Mouse (Mus musculus): ENCODE measurements at regions not wholly inside any gene's neighbourhood (a gene's known extent, or its start where the extent isn't known, plus 50 kb on each side); places are given as distances from the start of the nearest gene placed in this dataset.

DNA sequence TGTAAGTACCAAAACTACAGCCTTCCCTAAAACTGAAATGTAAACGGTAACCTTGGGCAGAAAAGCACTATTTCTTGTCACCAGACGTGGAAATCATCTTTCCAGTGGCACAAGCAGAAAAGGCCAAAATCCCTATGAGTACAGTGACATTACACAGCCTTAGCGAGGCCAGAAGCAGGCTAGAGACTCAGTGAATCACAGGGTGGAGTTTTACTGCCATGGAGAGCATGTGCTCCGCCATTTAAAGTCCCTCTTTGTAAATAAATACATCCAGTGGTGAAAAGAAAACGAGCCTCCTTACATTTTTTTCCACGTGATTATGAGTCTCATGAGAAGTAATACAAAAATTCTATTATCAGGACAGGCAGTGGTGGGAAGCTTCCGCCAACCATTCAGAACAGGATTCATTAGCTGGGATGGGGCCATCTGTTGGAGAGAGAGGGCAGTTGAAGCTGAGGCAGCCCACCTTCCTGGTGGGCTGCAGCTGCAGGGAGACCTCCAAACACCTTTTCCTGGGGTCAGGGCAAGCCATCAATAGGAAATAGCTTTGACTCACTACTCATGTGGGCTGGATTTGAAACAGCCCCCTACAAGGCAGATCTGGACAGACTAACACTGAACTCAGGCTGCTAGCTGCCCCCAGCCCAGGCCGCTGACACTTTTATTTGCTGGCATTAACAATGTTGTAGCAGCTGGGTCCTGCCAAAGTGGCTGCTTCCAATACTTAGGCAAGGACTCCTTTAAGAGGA is 146.5 kb upstream of the Hnrnpa3 start:
- no peak for DNase-seq

DNA sequence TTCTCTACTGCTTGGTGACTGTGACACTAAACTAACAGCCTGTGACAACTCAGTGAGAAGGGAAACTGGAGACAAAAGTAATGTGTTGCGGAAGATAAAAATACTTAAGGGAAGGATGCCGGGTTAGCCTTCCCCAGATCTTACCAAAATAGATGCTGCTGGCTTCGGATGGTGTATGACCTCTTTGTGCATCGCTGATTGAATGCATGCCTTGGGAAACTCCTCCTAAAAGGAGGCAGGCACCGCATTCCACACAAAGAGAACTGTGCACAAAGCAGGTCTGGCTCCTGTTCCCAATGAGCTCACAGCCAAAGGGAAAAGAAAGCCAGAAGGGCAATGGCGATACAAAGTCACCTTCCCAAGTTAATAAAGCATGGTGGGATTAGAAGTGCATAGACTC is 144.9 kb upstream of the Hnrnpa3 start:
- DNase-seq, result no peak

DNA sequence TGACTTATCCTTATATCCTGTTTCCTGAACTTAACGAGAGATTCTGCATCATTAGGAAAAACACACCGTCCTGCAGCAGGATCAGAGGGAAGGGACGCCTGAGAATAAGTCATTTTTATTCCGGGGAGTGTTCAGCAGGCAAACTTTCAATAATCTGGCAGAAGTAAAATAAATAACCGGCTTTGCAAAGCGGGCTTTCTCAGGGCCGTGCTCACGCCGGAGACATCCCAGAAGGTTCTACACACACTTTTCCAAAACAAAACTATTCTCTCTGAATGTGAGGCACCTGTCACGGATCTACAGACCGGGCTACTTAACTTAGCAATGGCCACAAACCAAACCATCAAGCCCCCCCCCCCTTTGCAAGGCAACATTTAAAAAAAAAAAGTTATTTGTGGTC is 142.8 kb upstream of the Hnrnpa3 start:
- DNase-seq, result no peak

DNA sequence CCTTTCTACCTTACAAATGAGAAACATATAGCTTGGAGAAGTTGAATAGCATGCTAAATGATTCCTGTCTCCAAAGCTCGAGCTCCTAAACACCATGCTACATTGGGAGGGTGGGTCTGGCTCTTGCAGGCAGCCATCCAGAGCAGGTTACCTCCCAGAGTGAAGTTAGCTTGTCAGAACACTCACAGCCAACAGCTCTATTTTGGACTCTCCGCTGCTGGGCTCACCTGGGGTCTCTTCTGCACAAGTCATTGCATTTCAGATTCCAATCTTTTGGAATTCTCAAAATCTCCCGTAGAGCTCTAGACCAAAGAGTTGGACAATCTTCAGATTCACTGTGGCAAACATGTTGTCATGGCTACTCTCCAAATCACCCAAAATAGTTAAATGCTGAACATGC is 142.0 kb upstream of the Hnrnpa3 start:
- no peak for DNase-seq

DNA sequence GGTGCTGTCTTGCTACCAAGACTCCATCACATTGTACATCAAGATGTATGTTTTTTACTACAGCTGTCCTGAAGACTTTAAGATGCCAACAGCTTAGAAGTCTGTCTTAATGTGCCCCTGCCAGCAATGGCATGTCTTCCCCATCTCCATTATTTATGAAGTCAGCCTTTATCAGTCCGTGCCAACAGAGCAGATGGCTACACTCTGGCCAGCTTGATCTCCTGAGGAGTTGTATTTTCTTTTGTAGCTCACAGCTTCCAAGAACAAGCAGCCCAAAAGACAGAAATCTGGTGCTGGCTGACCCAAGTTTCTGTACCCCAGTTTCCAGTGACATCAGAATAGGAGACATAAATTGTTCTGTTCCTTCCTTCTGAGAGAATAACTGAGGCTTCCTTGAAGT is 140.5 kb upstream of the Hnrnpa3 start:
- peak in 1 of 2 experiments; percentile 7 for DNase-seq

DNA sequence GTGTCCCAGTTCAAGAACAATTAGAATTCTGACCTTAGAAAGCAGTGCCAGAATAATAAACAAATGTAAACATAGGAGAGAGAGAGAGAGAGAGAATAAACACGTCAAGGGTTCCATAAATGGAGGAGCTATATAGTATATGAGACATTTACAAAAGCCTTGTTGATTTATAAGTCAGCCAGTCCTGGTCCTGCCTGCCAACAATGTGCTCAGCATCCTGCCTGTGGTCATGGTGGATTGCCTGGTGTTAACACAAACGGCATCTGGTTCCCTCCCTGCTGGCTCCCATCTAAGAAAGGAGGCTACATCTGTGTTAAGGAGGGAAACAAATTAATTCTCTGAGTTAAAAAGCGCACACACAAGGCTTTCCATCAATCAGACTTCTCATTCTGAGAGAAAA is 133.5 kb upstream of the Hnrnpa3 start:
- no peak for DNase-seq

DNA sequence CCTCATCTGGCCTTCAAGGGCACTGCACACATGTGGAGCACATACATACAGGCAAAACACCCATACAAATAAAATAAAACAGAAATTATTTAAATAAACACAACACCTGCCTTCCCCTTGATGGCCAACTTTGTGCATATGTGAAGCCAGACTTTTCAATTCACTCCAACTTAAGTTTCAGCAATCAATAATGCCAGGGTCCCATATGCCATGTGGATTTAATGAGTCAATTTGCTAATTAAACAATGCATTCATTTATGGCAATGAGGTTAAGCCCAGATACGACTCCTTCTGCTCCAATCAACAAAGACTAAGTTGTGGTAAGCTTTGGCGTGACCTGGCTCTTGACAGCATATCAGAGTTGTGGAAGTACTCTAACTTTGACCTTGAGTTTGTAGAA is 130.4 kb upstream of the Hnrnpa3 start:
- no peak for DNase-seq

DNA sequence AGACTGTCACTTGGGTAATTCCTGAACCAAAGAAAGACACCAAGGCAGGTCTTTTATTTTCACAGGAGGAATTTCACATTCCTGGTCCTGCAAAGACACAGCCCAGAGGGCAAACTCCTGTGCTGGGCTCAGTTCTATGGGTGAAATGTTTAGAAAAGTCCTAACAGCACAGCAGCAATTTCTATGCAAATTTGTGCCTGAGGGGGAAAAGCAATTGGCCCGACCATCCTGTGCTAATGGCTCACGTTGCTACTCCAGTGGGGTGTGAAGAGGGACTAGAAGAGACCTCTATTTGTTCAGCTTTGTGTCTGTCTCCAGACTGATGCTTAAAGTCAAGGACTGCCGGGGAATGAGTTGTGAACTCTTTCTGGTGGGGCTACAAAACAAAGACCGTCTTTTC is 120.9 kb upstream of the Hnrnpa3 start:
- no peak for DNase-seq

DNA sequence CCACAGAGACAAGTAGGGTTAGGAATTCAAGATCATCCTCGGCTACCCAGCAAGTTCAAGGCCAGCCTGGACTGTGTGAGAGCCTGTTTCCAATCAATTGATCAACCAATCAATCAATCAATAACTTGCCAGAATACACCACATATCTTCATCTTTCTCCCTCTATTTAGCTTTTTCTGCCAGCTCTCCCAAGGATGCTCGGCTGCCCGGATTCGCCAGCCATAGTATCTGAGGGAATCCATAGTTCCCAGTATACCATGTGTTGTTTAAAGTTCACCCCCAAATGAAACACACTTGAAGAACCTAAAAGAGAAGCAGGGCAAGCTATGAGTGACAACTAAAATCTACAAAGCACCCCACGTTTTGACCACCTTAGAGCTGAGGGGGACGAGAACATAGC is 119.3 kb upstream of the Hnrnpa3 start:
- DNase-seq, result no peak

DNA sequence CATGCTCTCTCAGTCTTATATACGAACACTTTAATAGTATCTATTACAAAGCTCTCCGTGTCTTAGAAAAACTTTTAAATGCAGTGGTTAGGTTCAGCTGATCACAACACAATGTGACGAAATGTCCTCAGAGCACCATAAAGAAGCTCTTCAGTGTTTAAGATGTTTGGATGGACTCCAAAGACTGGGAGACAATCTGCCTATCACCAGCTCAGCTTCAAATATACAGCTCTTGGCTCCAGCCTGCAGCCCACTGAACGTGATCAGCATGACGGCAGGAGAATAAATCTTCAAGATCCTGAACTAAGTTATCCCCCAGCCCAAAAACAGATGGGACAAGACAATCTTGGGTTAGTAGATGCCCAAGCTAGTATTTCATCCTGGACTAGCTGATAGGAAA is 116.7 kb upstream of the Hnrnpa3 start:
- DNase-seq, result no peak

DNA sequence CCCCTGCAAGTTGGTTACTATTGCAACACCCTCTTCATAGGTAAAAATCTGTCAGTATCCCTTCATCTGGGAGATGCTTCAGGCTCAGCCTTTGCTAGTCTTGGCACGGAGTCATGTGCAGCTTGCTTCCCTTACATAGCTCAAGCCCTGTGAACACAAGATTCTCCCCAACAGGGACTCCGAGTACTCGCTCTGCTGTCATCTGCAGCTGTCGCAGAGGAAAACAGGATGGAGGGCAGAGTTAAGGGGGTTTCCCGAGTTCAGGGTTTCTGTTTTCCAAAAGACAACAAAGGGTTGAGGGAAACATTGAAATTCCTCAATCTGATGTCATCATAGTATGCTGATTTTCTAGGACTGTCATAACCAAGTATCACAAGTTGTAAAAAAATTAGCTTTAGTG is 116.3 kb upstream of the Hnrnpa3 start:
- peak in 1 of 2 experiments; percentile 9 for DNase-seq

DNA sequence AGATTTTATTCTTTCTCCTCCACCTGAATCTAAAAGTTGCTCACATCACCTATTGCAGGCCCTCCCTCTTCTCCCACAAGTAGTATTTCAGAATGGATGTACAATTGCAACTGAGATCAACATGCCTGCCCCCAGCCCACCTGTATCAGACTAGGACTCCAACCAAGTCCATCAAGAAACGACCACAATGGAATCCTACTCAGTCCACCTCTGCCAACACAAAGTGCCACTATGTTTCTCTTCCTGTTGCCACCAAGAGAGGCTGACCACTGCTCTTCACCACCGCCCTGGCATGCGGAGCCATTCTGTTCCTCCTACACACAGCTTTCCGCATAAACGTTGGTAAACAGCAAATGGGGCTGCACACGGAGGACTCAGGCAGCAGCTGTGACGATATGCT is 113.1 kb upstream of the Hnrnpa3 start:
- DNase-seq, result no peak

DNA sequence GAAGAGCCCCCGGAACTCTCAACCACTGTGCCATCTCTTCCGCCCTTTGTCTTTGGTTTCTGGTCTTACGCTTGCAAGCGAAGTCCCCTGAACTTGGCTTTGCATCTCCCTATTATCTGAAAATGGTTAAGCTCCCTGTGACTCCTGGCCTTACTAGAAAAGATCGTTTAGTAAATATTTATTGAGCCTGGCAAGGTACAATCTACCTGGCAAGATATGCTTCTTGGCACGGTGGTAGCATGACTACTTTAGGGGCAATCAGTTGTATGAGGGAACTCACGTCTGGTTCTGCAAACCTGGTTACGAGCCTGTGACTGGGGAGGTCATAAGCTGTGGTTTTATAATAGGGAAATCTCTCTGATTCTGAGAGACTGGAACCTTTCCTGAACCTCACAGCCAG is 103.4 kb upstream of the Hnrnpa3 start:
- no peak for DNase-seq

DNA sequence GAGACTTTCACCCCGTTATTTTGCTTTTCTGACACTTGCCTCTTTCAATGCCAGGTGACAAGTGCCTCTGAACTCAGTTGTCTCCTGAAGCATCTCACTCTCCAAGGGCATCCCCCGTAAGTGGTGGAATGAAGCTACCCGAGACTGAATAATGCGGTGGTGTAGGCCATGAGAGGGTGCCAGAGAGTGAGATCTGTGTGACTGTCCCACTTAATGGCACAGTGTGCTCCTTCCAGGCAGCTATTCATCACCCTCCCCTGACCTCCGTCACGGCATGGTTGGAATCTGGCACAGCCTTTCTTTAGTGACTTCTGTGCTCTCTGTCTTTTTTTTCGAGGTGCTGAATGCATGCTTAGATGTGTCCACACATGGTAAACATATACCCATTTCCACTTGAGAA is 102.3 kb upstream of the Hnrnpa3 start:
- DNase-seq, result no peak

DNA sequence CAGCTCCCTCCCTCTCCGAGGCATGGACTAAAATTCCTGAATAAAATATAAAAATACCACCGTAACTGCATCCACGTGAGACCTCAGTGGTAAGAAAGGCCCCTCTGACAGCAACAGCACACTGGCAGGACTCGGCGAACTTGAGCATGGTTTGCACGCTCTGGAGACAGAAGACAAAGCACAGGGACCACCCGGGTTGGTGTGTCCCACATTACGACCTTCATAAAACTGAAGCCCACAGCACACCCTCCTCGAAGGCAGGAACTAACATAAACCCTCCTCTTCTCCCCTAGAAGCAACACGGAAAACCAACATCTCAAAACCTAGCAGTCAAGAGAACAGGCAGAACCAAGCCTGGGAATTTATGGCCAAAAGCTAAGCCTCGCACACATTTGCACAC is 101.7 kb upstream of the Hnrnpa3 start:
- DNase-seq, result no peak

DNA sequence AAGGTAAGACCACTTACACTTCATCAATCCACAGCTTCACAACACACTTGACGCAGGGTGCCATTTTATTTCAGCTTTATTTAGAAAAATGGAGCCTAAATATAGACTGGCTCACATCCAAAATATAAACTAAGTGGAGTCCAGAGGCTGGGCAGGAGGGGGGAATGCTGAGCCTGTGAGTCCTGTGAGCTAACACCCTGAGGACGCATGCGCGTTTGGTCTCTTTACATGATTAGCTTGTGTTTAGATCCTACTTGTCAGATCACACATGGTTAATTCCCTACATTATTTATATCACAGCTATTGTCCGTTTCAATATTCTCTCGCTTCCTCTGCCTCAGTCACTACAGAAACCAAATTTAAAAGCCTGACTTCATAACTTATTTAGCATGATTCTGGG is 99.1 kb upstream of the Hnrnpa3 start:
- DNase-seq, result no peak

DNA sequence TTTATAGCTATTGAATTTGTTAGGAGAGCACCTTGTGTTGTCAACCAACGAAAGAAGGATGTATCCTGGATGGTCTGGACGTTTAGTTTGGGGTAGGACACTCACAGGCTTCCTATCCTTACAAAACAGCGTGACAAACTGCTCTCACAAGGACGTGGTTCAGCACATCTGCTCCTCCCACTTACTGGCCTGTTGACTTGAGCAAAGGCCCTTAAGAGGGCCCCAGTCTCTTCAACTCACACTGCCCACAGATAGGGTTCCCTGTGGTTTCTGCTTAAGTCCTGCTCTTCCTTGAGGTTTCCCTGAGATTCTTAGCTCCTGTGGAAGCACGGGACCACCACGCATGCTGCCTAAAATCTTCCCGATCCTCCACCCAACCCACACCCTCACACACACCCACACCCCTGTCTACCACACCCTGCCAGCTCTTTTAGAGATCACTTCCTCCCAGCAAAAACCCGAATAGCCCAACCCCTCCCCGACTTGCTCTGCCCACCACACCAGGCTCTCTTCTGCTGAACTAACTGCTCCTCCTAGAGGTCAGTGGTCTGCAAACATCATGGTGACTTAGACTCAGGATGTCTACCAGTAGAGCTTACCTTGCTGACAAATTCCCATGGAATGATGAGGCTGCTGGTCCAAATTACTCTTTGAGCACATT is 95.7 kb upstream of the Hnrnpa3 start:
- DNase-seq, result no peak

DNA sequence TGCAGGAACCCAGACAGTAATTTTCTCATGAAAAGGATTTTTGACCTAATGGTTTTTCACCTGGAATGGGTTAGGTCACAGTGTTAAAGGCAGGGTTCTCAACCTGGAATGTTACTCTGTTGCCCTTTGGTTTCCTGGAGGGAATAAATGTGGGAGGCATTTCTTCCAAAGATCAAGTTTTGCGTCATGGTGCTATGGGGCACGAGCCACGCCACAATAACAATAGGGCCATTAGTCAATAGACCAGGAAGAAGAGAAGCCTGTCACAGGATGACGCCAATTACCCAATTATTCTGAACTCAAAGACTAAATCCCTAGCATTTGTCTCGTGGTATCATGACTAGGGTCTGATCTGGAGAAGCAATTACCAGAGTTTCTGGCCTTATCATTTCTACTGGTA is 94.3 kb upstream of the Hnrnpa3 start:
- no peak for DNase-seq

DNA sequence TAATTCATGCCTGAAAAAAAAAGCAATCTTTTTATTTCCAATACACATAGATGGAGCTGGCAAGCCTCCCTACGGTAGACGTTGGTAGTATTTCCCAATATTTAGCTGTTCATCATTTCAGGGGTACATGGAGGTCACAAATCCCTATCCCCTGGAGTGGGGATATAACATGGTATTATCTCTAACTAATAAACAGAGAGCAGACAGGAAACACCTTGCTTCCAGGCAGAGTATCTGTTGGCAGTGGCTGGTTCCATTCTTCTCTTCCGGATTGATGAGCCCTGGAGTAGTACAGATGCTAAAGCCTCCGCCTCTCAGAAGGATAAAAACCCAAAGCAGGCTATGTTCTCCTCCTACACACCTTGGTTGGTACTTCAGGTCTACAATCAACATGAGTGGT is 91.9 kb upstream of the Hnrnpa3 start:
- no peak for DNase-seq

DNA sequence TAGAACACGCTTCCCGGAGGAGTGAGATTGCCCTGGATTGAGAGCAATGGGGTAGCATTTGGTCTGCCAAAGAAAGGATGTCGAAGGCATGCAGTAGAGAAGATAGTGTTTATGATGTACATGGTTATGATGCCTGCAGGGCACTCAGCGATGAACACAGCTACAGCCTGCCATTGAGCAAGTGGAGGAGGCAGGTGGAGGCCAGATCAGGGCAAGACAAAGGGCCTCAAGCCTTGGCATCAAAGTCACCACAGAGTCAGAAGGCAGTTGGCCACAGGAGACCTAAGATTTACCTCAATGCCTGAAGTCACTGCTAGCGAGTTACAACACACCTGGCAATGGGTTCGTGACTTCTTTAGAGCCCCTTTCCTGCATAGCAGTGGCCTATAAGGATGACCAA is 89.3 kb upstream of the Hnrnpa3 start:
- no peak for DNase-seq

DNA sequence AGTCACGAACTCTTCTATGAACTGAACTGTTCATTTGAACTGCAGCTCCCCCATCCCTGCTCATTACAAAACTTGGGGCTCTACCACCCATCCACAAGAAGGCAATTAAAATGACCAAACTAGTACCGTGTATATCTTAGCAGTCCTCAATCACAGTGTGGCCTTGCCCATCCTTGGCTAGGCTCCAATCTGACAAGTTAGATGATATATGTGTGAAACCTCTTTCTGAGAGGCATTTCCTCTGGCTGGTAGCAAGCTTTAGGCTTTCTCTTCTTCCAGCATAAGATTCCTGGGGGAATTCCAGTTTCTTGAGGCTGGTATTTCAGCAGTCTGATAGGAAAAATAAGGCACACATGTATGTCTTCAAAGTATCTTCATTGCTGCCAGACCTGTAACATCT is 88.8 kb upstream of the Hnrnpa3 start:
- DNase-seq, result no peak

DNA sequence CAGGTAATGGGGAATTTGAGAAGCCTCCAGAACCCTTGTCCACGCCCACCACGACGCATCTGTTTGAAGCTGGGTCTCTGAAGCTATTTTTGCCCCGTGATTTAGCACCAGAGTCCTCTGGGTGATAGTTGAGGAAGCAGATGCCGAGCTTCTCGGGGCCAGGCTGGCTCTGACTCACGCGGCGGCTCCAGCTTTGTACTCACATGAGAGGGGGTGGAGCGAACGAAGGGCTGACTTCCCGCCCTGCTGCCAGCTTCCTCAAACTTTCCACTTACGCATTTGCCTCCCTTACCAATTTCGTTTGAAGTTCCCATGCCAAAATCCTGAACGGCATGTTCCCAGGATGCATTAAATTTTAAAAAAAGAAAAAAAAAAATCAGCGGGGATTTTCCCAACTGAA is 74.1 kb upstream of the Hnrnpa3 start:
- DNase-seq, result peak in 1 of 2 experiments; percentile 38

DNA sequence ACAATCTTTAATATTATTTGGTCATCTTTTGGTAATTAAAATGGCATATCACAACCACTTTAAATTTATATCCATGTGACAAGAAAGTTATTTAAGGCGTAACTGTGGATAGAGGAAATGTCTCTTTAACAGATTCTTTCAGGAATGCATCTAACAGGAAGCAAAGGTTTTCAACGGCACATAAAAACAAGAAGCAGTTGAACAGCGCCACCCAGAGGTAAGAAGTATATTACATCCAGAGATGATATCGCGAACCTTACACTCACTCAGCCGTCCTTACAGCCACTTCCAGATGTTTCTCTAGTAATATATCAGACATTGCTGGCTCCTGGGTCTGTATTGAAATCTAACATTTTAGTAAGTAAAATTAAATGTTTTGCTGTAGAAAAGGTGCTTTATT is 70.5 kb upstream of the Hnrnpa3 start:
- DNase-seq, result peak in 1 of 2 experiments; percentile 51

DNA sequence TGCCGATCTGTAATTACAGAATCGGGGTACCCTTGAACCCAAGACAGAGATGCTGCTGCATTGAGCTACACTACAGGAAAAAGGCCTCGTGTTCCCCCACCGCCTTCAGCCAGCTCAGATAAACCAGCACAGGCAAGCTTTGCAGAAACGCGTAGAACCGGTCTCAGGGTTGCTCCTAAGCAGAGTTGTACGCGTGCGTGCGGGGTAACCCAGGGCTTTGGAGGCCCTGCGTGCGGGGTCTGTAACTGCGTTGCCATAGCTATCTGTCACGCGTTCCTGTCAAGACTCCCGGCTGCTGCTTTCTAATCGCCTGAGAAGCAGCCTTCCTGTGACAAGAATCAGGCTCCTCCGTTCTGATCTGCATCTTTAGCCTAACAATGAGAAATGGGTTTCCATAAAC is 69.6 kb upstream of the Hnrnpa3 start:
- DNase-seq, result peak in 1 of 2 experiments; percentile 26

DNA sequence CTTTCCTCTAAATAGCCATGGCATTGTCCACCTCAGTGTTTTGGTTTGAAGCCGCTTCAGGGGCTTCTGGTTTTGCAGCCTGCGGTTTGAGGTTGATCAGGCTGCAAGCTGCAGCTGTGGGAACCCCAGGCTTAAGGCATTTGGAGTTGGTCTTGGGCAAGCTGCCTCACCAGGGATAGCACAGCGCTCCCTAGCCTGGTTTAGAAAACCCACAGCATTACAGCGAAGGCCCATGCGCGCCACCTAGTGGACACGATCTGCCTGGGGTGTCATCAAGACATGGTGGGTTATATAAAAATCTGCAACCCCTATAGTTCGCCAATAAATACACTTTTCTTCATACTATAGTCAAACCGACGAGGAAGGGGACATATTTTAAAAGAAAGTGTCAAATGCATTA is 68.9 kb upstream of the Hnrnpa3 start:
- DNase-seq, result peak; percentile 75 to 76

Measured in layer of hippocampus, postnatal 36 days (tissue).